ENCODE assay signal across 8 mouse cellular contexts in genomic region chr15:77775186-77775963, GRCm38 (mm10). TPM values are rescaled to one million over a fixed set of nuclear protein-coding genes. Genes with fewer than 3 reads are reported as not detected.
A peak's percentile ranks its signal among the peaks of the same experiment; 100 is the strongest.
DNase-seq lines count a peak whose midpoint lies in the region; ATAC-seq lines count a peak whose summit lies in the region.

No protein-coding gene starts in this region.

- no peak overlapping the region for H3K4me2 ChIP-seq in kidney, embryonic 16.5 days (replicated peaks; ENCODE audit: low read depth, low read length)
- no peak overlapping the region for H3K4me2 ChIP-seq in forebrain, embryonic 12.5 days
- no peak overlapping the region for H3K4me2 ChIP-seq in hindbrain, embryonic 14.5 days (replicated peaks)
- no peak overlapping the region for H3K4me2 ChIP-seq in midbrain, embryonic 14.5 days (ENCODE audit: low read length)

- H3K9me3 ChIP-seq in kidney, embryonic 16.5 days (ENCODE audit: low read length): no peaks in the 10 kb centered on the region
- no peaks in the 10 kb centered on the region for H3K9me3 ChIP-seq in forebrain, embryonic 12.5 days
- H3K9me3 ChIP-seq in hindbrain, embryonic 14.5 days (ENCODE audit: control insufficient read depth, low read length): no peaks in the 10 kb centered on the region
- H3K9me3 ChIP-seq in midbrain, embryonic 14.5 days (ENCODE audit: control insufficient read depth, low read length): no peaks in the 10 kb centered on the region

- H3K4me1 ChIP-seq in kidney, embryonic 16.5 days (ENCODE audit: insufficient read depth, low read length): no peaks in the 10 kb centered on the region
- no peaks in the 10 kb centered on the region for H3K4me1 ChIP-seq in forebrain, embryonic 12.5 days
- H3K4me1 ChIP-seq in hindbrain, embryonic 14.5 days (replicated peaks; ENCODE audit: control insufficient read depth, insufficient read depth, low read length): no peaks in the 10 kb centered on the region
- no peaks in the 10 kb centered on the region for H3K4me1 ChIP-seq in midbrain, embryonic 14.5 days (ENCODE audit: control insufficient read depth, insufficient read depth, low read length)

- ATAC-seq in kidney, embryonic 16.5 days (ENCODE audit: low FRiP score, low TSS enrichment): no peak
- 0 out of 2 replicates have a peak, but pooled peaks have one; percentile 17 for ATAC-seq in forebrain, embryonic 12.5 days (ENCODE audit: low FRiP score)
- ATAC-seq in hindbrain, embryonic 14.5 days (ENCODE audit: low FRiP score): no peak
- no peak for ATAC-seq in midbrain, embryonic 14.5 days (ENCODE audit: low FRiP score, low TSS enrichment)

- no peaks in the 10 kb centered on the region for H3K27me3 ChIP-seq in kidney, embryonic 16.5 days (ENCODE audit: insufficient read depth, low read length)
- no peaks in the 10 kb centered on the region for H3K27me3 ChIP-seq in forebrain, embryonic 12.5 days
- no peaks in the 10 kb centered on the region for H3K27me3 ChIP-seq in hindbrain, embryonic 14.5 days (ENCODE audit: control insufficient read depth, insufficient read depth, low read length)
- no peaks in the 10 kb centered on the region for H3K27me3 ChIP-seq in midbrain, embryonic 14.5 days (ENCODE audit: control insufficient read depth, insufficient read depth, low read length)

- DNase-seq in kidney, adult 11 months: peak; percentile 61
- DNase-seq in c-Kit-positive CD71-negative TER-119-negative erythroid progenitor cells, embryonic 14.5 days (ENCODE audit: low read depth): peak; percentile 60
- DNase-seq in hindbrain, embryonic 14.5 days (ENCODE audit: low spot score): peak; percentile 77
- DNase-seq in left cerebral cortex, postnatal 36 days (ENCODE audit: low spot score in 2 of 2): peak; percentile 62 to 68
- peak; percentile 85 for DNase-seq in midbrain, embryonic 14.5 days
- DNase-seq in spleen, postnatal 4 days (ENCODE audit: low spot score in 2 of 2): peak; percentile 84 to 97

- no peak overlapping the region for H3K4me3 ChIP-seq in kidney, embryonic 16.5 days (ENCODE audit: low read length)
- H3K4me3 ChIP-seq in forebrain, embryonic 12.5 days (replicated peaks): no peak overlapping the region
- no peak overlapping the region for H3K4me3 ChIP-seq in hindbrain, embryonic 14.5 days (replicated peaks; ENCODE audit: low read length)
- H3K4me3 ChIP-seq in midbrain, embryonic 14.5 days (replicated peaks; ENCODE audit: low read depth, low read length): no peak overlapping the region

- 70% methylated on average over 20 of the region's 20 CpGs for WGBS in kidney, embryonic 16.5 days
- WGBS in forebrain, embryonic 12.5 days: 72% methylated on average over 20 of the region's 20 CpGs
- 73% methylated on average over 20 of the region's 20 CpGs for WGBS in hindbrain, embryonic 14.5 days
- 69% methylated on average over 20 of the region's 20 CpGs for WGBS in midbrain, embryonic 14.5 days

- H3K36me3 ChIP-seq in kidney, embryonic 16.5 days (ENCODE audit: insufficient read depth, low read length): peaks cover 96% of the 10 kb centered on the region
- H3K36me3 ChIP-seq in forebrain, embryonic 12.5 days (replicated peaks): peaks cover 92% of the 10 kb centered on the region
- peaks cover 88% of the 10 kb centered on the region for H3K36me3 ChIP-seq in hindbrain, embryonic 14.5 days (replicated peaks; ENCODE audit: control insufficient read depth, insufficient read depth)
- H3K36me3 ChIP-seq in midbrain, embryonic 14.5 days (ENCODE audit: control insufficient read depth, insufficient read depth, low read length): peaks cover 84% of the 10 kb centered on the region

- H3K27ac ChIP-seq in kidney, embryonic 16.5 days (ENCODE audit: low read length): no peak overlapping the region
- H3K27ac ChIP-seq in forebrain, embryonic 12.5 days: no peak overlapping the region
- no peak overlapping the region for H3K27ac ChIP-seq in hindbrain, embryonic 14.5 days
- no peak overlapping the region for H3K27ac ChIP-seq in midbrain, embryonic 14.5 days (replicated peaks; ENCODE audit: low read depth, low read length)

- H3K9ac ChIP-seq in kidney, embryonic 16.5 days (replicated peaks; ENCODE audit: low read length): no peak overlapping the region
- no peak overlapping the region for H3K9ac ChIP-seq in forebrain, embryonic 12.5 days
- H3K9ac ChIP-seq in hindbrain, embryonic 14.5 days: no peak overlapping the region
- no peak overlapping the region for H3K9ac ChIP-seq in midbrain, embryonic 14.5 days (replicated peaks; ENCODE audit: low read length)

- intact Hi-C loops in left cerebral cortex, postnatal 36 days (cut with DNase I): loop anchor here (2.0 kb wide), 1 partner anchor 137 kb away; no protein-coding TSS in a partner anchor

RNA-seq across cellular contexts. Expression of gene Apol8, which starts 18.6 kb away (rescaled TPM):
- 0.19 and 0.21 TPM in 2 replicates for polyA plus RNA-seq in kidney, embryonic 16.5 days (2015; fragmentation: Nextera tagmentation; extraction: Ambion mirVana)
- polyA plus RNA-seq in forebrain, embryonic 12.5 days (2016; fragmentation: Nextera tagmentation; extraction: Ambion mirVana): 0.24 and 0.46 TPM in 2 replicates
- not detected in 2 replicates for polyA plus RNA-seq in hindbrain, embryonic 14.5 days (2014; fragmentation: Nextera tagmentation; extraction: Ambion mirVana)
- total RNA-seq in left cerebral cortex, postnatal 36 days (2021): 1 to 10 TPM; 4.0 TPM
- 0.11 TPM in 2 replicates for polyA plus RNA-seq in midbrain, embryonic 14.5 days (2014; fragmentation: Nextera tagmentation; extraction: Ambion mirVana)

RNA-seq across cellular contexts. Expression of gene Apol9b, which starts 46.5 kb away (rescaled TPM):
- polyA plus RNA-seq in kidney, embryonic 16.5 days (2015; fragmentation: Nextera tagmentation; extraction: Ambion mirVana): 0.20 TPM in 1 of 2 replicates, not detected in the other
- not detected in 2 replicates for polyA plus RNA-seq in forebrain, embryonic 12.5 days (2016; fragmentation: Nextera tagmentation; extraction: Ambion mirVana)
- polyA plus RNA-seq in hindbrain, embryonic 14.5 days (2014; fragmentation: Nextera tagmentation; extraction: Ambion mirVana): 0.19 TPM in 1 of 2 replicates, not detected in the other
- under 1 TPM in 1 of 2 experiments, not detected in 1; 0.27 TPM for total RNA-seq in left cerebral cortex, postnatal 36 days (2021)
- not detected in 2 replicates for polyA plus RNA-seq in midbrain, embryonic 14.5 days (2014; fragmentation: Nextera tagmentation; extraction: Ambion mirVana)
